Mouse (Mus musculus) adrenal gland, postnatal 14 days (tissue): ENCODE measurements around the gene Tspan4. TPM values are rescaled to one million over a fixed set of nuclear protein-coding genes. Genes with fewer than 3 reads are reported as not detected.

Experiments
- DNase-seq: peaks from one replicate; pipeline ENCODE4 v3.0.0; 2021; ENCODE audit warnings: mixed read lengths
- long read RNA-seq, 2 experiments: library from polyadenylated mRNA; stranded (forward); transcript quantifications; one replicate each; pipeline ENCODE4 v2.0.0; 2021
- total RNA-seq: library from RNA; stranded (reverse); gene quantifications from 2 replicates; pipeline ENCODE4 v1.2.3, GENCODE M21; 2021

Gene Tspan4
- 49.4 and 58.4 TPM in 2 replicates for total RNA-seq
- long read RNA-seq, experiment 1, transcript Tspan4-202 (8 exons, 1,281 nt): minor isoform, 23 of 90 reads
- long read RNA-seq, experiment 1, transcript Tspan4-201 (8 exons, 1,466 nt): major isoform, 54 of 90 reads
- long read RNA-seq, experiment 1, partial matches to known transcripts: 5 of 90 reads
- long read RNA-seq, experiment 1, other reads (novel, unspliced or antisense): 8 of 90 reads
- long read RNA-seq, experiment 2, transcript Tspan4-202 (8 exons, 1,281 nt): minor isoform, 21 of 69 reads
- long read RNA-seq, experiment 2, transcript Tspan4-201 (8 exons, 1,466 nt): major isoform, 37 of 69 reads
- long read RNA-seq, experiment 2, partial matches to known transcripts: 5 of 69 reads
- long read RNA-seq, experiment 2, other reads (novel, unspliced or antisense): 6 of 69 reads

DNA sequence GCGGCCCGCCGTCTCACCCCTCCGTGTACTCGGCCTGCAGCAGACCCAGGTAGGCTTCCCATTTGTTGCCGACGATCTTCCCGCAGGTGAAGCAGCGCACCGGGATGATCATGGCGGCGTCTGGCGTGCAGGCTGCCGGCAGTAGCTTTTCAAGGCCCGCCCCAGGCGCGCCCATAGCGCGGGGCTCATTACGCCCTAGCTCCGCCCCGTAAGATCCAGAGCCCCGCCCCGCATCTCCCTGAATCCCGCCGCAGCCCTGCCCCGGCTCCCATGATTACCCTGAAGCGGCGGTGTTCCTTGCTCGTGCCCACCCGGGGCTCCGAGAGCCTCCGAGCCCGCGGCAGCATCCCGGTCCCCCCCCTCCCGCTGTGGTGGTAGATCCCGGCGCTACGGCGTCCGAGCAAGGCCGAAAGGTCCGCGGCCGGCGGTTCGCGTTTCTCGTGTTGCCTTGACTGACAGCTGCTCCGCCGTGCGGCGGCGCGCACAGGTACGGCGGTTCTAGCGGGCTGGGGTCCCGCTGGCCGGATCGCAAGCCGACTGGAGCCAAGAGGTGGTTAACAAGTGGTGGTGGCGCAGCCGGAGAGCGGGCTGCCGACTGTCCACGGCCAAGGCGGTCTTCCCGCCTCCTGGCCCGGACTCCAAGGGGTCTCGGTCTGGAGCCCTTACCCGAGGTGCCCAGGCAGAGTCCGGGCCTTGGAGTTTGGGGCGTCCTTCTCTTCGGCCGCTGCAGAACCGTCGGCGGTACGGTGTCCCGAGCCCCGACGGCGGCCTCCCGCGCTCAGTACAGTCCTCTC lies at the start of gene Tspan4, which contains the start of gene Polr2l:
Tspan4 (plus strand) TSS at position 230 of the 794 bp plus-strand sequence.
Polr2l (minus strand) TSS at position 122 of the 794 bp plus-strand sequence.
- peak; percentile 90 for DNase-seq

DNA sequence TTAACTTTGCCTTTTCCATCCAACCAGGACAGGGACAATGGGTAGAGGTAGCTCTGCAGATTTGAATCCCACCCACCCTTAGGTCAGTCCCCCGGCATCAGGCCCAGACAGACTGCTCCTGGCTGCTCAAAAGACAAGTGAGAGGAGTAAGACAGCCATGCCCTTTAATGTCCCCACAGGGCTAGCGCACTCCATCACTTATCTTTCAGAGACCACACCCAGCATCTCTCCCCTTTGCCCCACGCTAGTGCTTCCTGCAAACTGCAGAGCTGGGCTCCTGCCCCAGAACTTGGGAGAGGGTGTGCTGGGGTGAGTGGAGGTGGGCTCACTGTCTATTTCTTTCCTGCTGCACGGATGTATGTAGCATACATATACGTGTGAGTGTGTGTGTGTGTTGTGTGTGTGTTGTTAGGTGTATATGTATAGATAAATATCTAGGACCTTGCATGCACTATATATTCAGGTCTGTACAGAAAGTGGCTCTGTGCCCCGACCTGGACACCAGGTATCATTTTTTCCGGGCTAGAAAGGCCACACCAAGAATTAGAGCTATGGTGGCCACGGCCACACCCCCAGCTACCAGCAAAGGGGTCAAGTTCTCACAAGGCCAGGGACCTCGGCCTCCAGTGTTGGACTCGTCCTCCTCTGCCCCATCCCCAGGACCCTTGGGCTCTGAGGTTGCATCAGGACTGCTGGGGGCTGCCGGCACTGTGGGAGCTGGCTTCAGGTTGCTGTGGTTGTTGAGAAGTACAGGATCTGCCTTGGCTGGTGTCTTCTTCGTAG lies 47.9 kb upstream of the Tspan4 start:
- no peak for DNase-seq

DNA sequence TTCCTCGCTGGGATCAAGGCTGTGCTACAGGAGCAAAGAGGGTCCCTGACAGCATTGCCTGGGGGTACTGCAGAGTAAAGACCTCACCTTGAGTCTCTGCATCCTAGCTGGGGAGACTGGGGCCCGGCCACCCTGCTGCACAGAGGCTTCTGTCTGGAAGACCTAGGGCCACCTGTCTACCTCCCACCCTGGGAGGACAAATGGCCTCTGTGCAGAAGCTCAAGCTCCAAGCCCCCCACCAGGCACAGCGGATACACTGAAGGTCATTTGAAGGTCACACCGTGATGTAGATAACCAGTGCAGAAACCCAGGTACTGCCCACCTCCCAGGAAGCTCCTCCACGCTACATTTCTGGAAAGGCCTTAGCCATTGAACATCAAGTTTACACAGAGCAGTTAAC lies 46.3 kb upstream of the Tspan4 start:
- no peak for DNase-seq

DNA sequence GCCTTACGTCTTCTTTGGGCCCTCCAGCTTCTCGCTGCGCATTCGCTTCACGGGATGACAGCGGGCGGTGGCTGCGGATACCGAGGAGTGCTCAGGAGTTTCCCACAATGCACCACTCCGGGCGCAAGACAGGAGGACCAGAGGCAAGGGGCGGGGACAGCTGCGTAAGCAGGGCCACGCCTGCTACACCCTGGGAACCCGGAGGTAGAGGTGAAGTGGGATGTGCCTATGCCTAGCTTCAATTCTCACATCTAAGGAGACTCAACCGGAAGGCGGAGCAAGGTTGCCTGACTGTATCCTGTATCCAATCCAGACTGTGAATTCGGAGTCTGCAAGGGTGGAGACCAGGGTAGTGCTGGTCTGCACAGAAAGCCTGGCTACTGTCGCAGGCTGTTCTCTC lies 45.7 kb upstream of the Tspan4 start, which contains the start of gene Cend1:
Cend1 (minus strand) TSS at position 182 of the 400 bp plus-strand sequence.
- DNase-seq: peak; percentile 66

DNA sequence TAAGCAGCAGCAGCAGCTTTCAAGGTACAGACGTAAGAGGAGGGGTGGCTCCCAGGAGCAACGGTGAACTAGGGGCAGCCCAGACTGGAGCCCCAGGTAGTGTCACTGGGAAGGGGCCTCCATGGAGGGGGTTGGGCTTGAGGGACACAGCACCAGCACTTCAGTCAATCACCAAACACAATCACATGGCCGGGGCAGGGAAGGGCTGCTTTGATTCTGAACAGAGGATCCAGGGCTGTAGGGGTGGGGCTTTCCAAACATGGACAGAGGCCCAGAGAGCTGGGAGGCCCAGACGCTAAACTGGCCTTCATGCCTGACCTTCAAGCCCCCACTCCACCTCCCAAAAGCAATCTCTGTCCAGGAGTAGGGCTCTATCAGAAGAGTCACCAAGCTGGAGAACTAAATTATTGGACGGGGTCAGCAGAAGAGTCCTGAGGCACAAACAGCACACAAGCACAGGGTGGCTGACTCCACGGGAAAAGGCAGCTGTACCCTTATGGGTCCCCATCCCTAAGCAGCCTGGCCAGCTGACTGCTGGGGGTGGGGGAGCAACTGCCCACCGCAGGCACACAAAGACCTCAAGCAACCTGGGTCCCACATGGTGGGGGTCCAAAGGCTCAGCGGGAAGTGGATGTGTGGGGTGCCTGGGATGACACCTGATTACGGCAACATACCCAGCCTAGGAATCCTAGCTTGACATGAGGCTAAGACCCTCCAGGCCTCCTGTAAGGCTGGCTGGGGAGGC lies 45.0 kb upstream of the Tspan4 start:
- peak; percentile 69 for DNase-seq

DNA sequence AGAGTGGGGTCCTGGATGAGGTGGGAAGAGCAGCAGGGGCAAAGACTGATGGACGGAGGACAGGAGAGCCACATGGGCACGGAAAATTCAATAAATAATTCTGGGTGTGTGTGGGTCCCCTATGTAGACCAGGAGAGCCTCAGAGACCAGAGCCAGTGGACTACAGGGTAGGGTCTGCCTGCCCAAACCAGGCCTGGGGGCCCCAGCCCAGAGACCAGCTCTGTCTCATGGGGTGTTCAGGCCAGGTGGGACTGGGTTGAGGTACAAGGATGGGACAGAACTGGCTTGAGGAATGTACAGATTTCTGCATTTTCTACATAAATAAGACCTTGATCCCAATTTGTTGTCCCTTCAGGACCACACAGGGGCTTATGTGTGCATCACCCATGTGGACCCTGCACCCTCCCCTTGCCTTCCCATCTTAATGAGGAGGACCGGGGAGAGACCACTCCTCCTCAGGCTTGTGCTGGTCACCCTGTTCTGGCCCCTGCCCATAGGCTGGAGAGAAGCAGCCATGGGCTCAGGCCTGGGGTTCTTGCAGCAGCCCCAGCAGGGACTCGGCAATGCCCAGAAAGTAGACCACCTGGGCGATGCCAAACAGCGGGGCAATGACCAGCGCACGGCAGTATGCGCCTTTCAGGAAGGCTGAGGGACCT lies 44.3 kb upstream of the Tspan4 start:
- DNase-seq: no peak

DNA sequence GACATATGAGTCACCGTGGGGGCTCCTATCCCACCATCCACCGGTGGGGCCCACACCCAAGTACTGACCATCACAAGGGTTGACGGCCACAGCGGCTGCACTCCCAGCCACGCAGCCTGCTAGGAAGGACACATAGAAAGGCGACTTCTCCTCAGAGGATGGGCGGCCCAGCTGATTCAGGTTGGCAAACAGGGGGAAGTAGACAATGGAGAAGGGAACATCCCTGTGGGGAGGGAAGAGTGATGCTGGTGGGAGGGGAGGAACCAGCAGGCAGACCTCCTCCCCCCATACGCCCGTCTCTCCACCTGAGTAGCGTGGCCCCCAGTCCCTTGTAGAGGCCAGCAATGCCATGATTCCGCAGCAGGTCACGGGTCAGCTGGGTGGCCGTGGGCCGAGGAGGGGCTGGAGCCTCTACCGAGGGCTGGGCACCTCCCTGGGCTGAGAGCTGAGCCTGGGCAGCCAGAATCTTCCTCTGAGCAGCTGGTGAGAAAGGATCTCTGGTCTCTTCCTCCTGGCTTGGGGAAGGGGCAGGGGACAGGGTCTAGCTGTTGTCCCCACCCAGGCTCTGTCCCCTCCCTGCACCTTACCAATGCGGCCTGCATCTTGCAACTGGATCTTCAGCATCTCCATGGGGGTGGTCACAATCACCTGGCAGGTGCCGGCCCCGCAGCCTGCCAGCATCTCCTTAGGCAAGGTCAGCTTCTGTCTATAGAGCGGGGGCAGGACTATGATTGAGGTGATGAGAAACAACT lies 43.4 kb upstream of the Tspan4 start:
- no peak for DNase-seq

DNA sequence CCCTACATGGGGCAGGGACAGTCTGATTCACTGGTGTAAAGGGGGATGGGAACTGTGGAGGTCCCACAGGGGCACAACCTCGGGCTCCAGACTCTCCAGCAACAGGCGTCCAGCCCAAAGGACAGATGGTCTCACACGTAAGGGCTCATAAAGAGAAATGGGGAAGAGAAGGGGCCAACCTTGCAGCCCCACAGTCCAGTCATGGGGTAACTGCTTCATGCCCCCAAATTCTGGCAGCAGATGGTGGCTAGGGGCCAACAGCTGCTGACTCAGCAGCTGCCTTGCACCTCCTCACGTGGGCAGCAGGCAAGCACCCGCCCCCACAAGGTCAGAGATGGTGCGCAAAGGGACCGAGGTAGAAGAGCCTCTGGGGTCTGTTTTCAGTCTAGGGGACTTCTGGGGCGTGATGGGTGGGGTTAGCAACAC lies 42.8 kb upstream of the Tspan4 start:
- DNase-seq: peak; percentile 90

DNA sequence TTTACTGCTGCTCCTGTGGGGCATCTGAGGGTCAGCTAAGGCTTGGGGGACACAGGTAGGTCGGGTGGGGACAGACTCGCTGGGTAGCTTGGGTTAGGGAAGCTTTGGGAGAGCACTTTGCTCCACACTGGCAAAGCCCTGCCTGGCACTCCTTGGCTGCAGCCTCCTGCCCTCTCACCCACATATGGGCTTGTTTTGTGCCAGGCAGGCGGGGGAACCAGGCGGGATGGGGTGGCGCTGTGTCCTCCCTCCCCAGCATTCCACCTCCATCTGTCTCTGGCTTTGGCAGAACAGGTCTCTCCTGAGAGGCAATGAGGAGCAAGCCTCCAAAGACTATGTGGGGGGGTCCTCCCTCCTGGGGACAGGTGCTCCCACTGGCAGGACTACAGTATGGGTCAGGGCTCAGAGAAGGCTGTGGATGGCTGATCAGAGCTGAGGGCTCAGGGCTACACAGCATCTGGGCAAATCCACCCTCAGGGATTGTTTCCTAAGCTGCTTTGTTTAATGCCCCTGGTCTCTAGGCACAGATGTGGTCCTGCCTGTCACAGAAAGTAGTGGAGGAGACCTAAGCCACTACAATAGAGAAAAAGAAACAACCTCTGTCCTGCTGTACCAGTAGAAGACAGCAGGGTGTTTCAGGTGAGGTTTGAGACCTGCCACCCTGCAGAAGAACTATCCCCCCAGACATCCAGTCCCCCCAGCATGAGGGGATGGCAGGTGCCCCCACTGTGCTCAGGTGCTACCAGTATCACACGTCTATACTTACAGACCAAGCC lies 42.1 kb upstream of the Tspan4 start:
- peak; percentile 82 for DNase-seq

DNA sequence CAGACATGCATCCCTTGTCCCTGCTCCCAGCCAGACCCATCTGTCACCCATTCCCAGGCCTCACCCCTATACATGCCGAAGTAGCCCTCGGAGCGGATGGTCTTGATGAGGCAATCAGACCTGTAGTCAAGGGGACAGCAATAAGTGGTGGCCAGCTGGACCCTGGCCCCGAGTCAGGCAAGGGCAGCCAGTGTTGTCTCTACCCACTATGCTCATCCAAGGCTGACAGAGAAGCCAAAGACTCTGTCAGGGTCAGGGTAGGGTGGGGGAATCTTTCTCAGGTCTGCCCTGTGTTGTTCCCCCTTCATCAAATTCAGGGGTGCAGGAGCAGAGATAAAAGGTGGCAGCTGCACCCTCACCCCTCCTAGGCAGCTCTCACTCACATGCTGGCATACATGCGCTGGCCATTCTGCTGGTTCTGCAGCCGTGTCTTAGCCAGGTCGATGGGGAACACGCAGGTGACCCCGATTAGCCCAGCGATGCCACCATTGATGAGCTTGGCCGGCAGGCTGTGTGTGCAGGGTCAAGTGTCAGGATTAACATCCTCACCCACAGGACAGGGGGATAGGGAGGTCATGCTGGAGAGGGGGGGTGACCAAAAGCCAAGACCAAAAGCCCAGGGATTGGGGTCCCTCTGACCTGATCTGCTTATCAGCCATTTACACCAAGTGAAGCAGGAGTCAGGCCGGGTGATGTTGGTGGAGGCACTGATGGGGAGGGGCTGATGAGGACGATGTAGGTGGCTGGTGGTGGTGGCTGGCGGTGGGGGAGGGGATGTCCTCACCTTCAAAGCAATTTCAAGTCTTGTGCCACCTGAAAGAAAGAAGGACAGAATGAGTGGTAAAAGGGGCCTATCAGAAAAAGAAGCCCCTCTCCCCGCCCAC lies 41.3 kb upstream of the Tspan4 start:
- DNase-seq: no peak

DNA sequence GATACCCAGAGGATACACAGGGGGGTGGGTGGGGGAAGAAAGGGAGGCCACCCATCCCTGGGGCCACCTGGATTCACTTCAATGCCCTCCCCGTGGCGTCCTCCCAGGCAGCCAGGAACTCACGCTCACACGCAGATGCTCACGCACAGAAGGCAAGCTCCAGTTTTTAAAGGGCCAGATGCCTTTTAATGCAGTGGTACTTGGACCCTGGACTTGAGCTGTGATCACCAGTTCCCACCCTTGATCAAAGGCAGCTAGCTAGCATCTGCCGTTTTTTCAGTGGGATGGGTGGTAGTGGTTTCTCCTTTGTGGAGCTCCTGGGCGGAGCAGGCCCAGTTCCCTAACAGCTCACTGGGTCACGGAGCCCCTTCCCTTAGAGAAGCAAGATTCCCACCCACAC lies 40.6 kb upstream of the Tspan4 start:
- DNase-seq: peak; percentile 72

DNA sequence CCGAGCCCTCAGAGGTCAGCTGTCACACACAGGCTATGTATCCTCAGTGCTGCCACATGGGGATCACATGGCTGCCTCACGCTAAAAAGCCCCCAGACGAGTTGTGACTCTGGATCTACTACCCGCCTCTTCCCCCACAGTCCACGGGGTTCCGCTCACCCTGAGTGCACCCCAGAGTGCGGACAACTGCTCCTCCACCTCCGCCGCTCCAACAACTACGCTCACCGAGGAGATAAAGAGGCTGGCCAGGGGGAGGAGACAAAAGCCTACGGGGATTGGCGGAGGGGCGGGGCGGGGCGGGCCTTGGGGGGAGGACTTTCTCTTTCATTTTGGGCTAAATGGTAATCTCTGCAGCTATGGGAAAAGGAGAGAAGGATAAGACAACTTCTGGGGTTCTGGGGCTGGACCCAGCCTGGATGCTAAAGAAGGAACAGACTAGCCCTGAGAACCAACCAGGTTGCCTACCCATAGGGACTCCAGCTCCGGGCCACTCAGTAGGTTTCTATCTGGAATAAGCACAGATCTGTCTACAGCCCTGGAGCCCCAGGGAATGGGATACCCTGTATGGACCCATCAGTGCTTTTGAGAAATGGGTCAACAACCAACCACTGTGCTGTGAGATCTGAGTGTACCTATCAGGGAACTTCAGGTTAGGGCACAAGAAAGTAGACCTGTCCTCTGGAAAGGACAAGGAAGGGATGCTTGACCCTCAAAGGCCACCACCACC lies 39.7 kb upstream of the Tspan4 start:
- peak; percentile 85 for DNase-seq

DNA sequence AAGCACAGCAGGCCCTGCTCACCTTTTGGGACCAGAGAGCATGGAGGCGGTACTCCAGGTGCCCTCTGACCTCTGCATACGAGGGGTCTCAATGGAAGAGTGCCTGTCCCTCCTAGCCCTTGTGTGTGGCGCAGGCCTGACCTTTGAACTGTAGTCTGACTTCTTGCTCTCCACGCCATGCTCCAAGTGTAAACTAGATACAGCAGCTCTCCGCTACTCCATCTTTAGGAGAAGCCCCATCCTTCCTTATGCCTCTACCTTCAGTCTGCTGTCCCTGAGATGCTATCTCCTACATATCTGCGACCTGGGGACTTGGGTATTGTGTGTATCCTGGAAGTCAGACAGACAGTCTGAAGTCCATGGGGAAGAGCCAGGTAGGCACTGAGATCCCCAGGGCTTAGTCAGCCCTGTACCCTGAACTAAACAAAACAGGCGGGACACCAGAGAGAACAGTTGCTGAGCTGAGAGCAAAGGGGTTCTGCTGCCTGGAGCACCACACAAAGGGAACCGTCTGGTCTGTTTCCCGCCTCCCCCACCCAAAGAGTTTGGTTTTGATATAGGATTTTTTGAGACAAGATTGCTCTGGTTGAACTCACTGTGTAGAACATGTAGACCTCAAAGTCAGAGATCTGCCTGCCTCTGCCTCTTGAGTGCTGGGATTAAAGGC lies 39.1 kb upstream of the Tspan4 start:
- DNase-seq: no peak

DNA sequence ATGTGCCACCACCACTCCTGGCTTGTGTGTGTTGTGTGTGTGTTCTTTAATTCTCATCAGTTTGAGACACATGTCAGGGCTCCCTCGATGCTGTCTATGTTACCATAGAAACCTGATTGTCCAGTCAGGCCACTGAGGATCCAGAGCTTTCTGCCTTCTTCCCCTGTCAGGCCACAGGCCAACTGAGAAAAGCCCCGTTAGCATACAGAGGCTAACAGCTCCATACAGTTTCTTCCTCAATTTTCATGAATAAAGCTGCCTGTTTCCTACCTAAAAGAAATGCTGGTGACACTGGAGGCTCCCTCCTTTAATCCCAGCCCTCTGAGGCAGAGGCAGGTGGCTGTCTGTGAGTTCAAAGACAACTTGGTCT lies 38.5 kb upstream of the Tspan4 start:
- no peak for DNase-seq

DNA sequence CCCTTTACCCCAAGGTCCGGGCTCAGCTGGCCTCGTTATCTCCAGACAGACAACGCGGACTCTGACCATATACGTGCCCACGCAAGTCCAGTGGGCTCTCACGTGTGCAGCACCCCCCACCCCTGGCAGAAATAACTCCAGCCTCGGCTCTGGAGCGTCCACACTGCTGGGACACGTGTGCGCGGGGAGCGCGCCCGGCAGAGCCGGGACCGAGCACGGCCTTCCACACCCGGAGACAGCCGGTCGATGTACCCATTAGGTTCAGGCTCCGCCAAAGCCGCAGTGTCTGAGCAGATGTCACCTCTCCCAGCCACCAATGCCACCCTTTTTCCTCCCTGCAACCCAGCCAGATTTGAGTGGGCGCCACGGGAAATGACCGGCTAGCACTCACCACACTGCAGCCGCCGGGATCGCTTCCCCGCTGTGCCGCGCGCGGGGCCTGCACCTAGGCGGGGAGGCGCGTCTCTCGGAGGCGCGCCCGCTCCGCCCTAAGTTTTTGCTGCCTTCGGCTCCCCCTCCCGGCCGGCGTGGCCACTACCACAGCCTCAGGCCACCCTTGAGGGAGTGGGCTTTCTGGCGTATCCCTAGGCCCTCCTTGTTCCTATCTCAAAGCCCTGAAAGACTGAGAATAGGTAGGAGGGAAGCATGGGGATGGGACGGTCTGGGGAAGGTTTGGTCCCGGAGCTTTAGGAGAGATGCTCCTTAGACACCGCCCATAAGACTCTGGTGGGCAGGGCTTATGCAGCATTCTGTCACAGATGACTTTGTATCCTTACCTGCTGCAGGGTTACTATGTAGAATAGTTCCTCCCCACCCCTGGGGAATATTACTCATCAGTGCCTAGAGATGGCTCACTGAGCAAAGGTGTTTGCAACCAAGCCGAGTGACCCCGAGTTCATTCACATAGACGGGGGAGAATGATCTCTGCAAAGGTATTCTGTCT lies 37.6 kb upstream of the Tspan4 start, which contains the start of gene Slc25a22:
Slc25a22 (minus strand) TSS at position 715 of the 943 bp plus-strand sequence.
- DNase-seq: peak; percentile 92
